Mouse (Mus musculus) intestine, embryonic 16.5 days (tissue): ENCODE measurements at regions not wholly inside any gene's neighbourhood (a gene's known extent, or its start where the extent isn't known, plus 50 kb on each side); places are given as distances from the start of the nearest gene placed in this dataset.
"Not testable (repeated sequence)": the region's sequence is repeated elsewhere in the genome, so short reads cannot be mapped to it uniquely, and the experiment has no call there.

Source experiments
- ATAC-seq: fragments of 200-750 bp; cut with Nextera tagmentation; 2 replicates; pipeline ENCODE4 v1.8.0; 2017; ENCODE audit warnings: moderate TSS enrichment, moderate library complexity
- H3K27ac ChIP-seq: fragments of 300-500 bp; sonication (generic); 2 replicates; pipeline ENCODE4 v1.5.1; 2014; ENCODE audit warnings: mild to moderate bottlenecking, low read length
- H3K27me3 ChIP-seq: fragments of 300-500 bp; sonication (generic); replicated peaks from 2 replicates; pipeline ENCODE4 v1.6.1; 2014; ENCODE audit warnings: low read length, control low read depth, mixed read lengths; ENCODE audit not compliant: control insufficient read depth, insufficient read depth
- H3K36me3 ChIP-seq: fragments of 300-500 bp; sonication (generic); 2 replicates; pipeline ENCODE4 v1.6.1; 2014; ENCODE audit warnings: low read length, control low read depth; ENCODE audit not compliant: control insufficient read depth, insufficient read depth
- H3K4me1 ChIP-seq: fragments of 300-500 bp; sonication (generic); 2 replicates; pipeline ENCODE4 v1.6.1; 2014; ENCODE audit warnings: low read length, control low read depth, mixed read lengths; ENCODE audit not compliant: control insufficient read depth, insufficient read depth
- H3K4me2 ChIP-seq: fragments of 300-500 bp; sonication (generic); 2 replicates; pipeline ENCODE4 v1.6.1; 2014; ENCODE audit warnings: low read depth, low read length, control low read depth
- H3K4me3 ChIP-seq: fragments of 300-500 bp; sonication (generic); 2 replicates; pipeline ENCODE4 v1.5.1; 2014; ENCODE audit warnings: mild to moderate bottlenecking, low read length
- H3K9ac ChIP-seq: fragments of 300-500 bp; sonication (generic); 2 replicates; pipeline ENCODE4 v1.6.1; 2014; ENCODE audit warnings: low read depth, low read length
- H3K9me3 ChIP-seq: fragments of 300-500 bp; sonication (generic); 2 replicates; pipeline ENCODE4 v1.6.1; 2016; ENCODE audit warnings: low read length, control low read depth; ENCODE audit not compliant: control insufficient read depth
- WGBS: fragments of 180-500 bp; shearing (Covaris S2); extraction: QIAGEN DNeasy Blood & Tissue Kit; methylation state at CpG from one replicate; pipeline ENCODE4 v1.1.7; 2014; 5-methylcytosine and 5-hydroxymethylcytosine counted together

GRCm38 (mm10) chr13:12940911-12941310 is 64.3 kb downstream of the Prl2c2 start:
- not testable (repeated sequence) for H3K36me3 ChIP-seq, H3K27me3 ChIP-seq, H3K4me1 ChIP-seq, H3K9ac ChIP-seq, H3K27ac ChIP-seq, H3K4me2 ChIP-seq, ATAC-seq, H3K9me3 ChIP-seq, H3K4me3 ChIP-seq

DNA sequence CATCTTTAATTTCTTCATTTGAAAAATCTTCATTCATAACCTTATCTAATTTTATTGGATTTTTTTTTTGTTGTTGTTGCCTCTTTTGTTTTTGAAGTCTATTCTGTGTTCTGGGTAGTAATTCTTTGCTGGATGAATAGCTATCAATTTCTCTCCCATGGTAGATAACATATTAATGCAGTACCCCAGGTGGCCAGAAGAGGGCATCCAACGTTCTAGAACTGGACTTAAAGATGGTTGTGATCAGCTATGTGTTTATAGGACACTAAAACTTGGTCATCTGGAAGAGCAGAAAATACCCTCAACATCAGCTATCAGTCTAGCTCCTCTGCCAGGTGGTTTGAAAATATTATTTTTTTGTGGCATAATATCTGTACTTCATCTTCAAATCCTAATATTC is 70.1 kb downstream of the Prl2c2 start:
- H3K27me3 ChIP-seq, H3K4me2 ChIP-seq, ATAC-seq, H3K36me3 ChIP-seq, H3K9ac ChIP-seq, H3K27ac ChIP-seq, H3K4me1 ChIP-seq, H3K4me3 ChIP-seq: not testable (repeated sequence)
- 0% methylated on average over 1 of the region's 1 CpGs for WGBS
- peaks cover 26% of the 10 kb centered on the region for H3K9me3 ChIP-seq

- not testable (repeated sequence) for H3K27me3 ChIP-seq, H3K36me3 ChIP-seq, H3K4me2 ChIP-seq, H3K4me3 ChIP-seq, H3K9ac ChIP-seq, H3K4me1 ChIP-seq, H3K27ac ChIP-seq
- WGBS, result 84% methylated on average over 15 of the region's 15 CpGs
- peaks cover 49% of the 10 kb centered on the region for H3K9me3 ChIP-seq
- 0 out of 2 replicates have a peak, but pooled peaks have one; percentile 34 for ATAC-seq
These were observed 73.1 kb downstream of the Prl2c2 start for GRCm38 (mm10) chr13:12931907-12932617.

DNA sequence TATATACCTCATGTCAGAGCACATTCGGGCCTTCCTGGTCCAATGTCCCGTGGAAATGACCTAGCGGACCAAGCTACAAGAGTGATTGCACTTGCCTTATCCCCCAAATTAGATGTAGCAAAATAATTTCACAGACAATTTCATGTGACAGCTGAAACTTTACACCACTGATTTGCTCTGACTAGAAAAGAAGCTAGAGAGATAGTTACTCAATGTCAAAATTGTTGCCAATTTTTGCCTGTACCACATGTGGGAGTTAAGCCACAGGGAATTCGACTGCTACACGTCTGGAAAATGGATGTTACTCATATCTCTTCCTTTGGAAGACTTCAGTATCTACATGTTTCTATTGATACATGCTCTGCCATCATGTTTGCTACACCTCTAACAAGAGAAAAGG is 74.6 kb downstream of the Prl2c2 start:
- no peak for ATAC-seq
- 79% methylated on average over 5 of the region's 5 CpGs for WGBS
- H3K27ac ChIP-seq, result no peak overlapping the region
- H3K4me1 ChIP-seq, result no peaks in the 10 kb centered on the region
- no peak overlapping the region for H3K4me2 ChIP-seq
- no peaks in the 10 kb centered on the region for H3K36me3 ChIP-seq
- no peaks in the 10 kb centered on the region for H3K27me3 ChIP-seq
- no peak overlapping the region for H3K9ac ChIP-seq
- no peak overlapping the region for H3K4me3 ChIP-seq
- peaks cover 63% of the 10 kb centered on the region for H3K9me3 ChIP-seq

- ATAC-seq, result no peak
- H3K9me3 ChIP-seq, result peaks cover 65% of the 10 kb centered on the region
- no peaks in the 10 kb centered on the region for H3K36me3 ChIP-seq
- H3K4me1 ChIP-seq, result no peaks in the 10 kb centered on the region
- H3K27ac ChIP-seq, result no peak overlapping the region
- no peak overlapping the region for H3K4me3 ChIP-seq
- no peaks in the 10 kb centered on the region for H3K27me3 ChIP-seq
- 89% methylated on average over 5 of the region's 5 CpGs for WGBS
- no peak overlapping the region for H3K4me2 ChIP-seq
- H3K9ac ChIP-seq, result no peak overlapping the region
These were observed 75.4 kb downstream of the Prl2c2 start for GRCm38 (mm10) chr13:12929806-12930205.

DNA sequence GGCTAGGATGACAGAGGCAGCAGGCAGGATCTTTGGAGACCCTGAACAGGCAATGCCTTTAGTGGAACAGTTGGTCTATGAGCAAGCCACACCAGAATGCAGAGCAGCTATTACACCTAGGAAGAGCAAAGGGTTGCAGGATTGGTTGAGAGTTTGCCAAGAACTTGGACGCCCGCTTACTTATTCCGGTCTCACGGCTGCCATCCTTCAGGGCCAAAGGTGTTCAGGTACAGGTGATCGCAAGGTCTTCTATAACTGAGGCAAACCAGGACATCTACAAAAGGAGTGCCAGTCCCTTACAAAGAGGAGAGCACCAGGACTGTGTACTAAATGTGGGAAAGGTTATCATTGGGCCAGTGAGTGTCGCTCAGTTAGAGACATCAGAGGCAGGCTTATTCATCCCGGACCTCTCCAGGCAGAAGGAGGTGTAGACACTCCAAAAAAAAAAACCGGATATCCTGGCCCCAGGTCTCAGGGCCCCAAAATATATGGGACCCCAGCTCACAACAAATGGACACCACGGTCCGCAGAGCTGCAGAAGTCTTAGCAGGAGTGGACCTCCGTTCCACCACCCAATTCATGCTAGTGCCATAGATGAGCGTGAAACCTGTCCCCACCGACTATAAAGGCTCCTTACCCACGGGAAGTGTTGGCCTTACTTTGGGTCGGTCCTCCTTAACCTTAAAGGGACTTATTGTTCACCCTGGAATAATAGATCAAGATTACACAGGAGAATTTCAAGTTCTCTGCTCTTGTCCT is 77.4 kb downstream of the Prl2c2 start:
- ATAC-seq, result no peak
- 89% methylated on average over 15 of the region's 15 CpGs for WGBS
- H3K27me3 ChIP-seq, result no peaks in the 10 kb centered on the region
- H3K4me3 ChIP-seq, result no peak overlapping the region
- no peak overlapping the region for H3K27ac ChIP-seq
- no peaks in the 10 kb centered on the region for H3K4me1 ChIP-seq
- H3K9me3 ChIP-seq, result peaks cover 69% of the 10 kb centered on the region
- H3K9ac ChIP-seq, result no peak overlapping the region
- no peak overlapping the region for H3K4me2 ChIP-seq
- no peaks in the 10 kb centered on the region for H3K36me3 ChIP-seq

DNA sequence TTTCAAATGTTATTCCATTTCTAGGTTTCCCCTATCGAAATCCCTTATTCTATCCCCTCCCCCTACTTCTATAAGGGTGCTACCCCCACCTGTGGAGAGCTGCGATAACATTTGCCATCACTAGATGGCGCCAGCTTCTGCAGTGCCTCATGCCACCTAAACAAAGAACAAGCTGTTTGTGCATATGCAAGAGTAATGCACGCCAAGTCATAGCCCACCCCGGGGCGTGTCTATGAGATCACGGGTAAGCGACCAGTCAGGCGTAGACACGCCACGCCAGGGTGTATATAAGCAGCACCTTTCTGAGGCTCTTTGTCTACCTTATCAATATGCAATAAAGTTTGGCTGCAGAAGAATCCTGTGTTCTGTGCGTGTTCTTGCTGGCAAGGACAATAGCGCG is 79.6 kb downstream of the Prl2c2 start:
- H3K4me2 ChIP-seq, result no peak overlapping the region
- WGBS, result 89% methylated on average over 14 of the region's 14 CpGs
- H3K4me1 ChIP-seq, result no peaks in the 10 kb centered on the region
- H3K27me3 ChIP-seq, result no peaks in the 10 kb centered on the region
- H3K9ac ChIP-seq, result no peak overlapping the region
- peaks cover 53% of the 10 kb centered on the region for H3K9me3 ChIP-seq
- H3K4me3 ChIP-seq, result no peak overlapping the region
- ATAC-seq, result no peak
- H3K36me3 ChIP-seq, result no peaks in the 10 kb centered on the region
- no peak overlapping the region for H3K27ac ChIP-seq

- peaks cover 11% of the 10 kb centered on the region for H3K9me3 ChIP-seq
- no peaks in the 10 kb centered on the region for H3K36me3 ChIP-seq
- no peak overlapping the region for H3K27ac ChIP-seq
- no peak overlapping the region for H3K4me2 ChIP-seq
- ATAC-seq, result no peak
- H3K4me3 ChIP-seq, result no peak overlapping the region
- WGBS, result 86% methylated on average over 5 of the region's 5 CpGs
- no peak overlapping the region for H3K9ac ChIP-seq
- no peaks in the 10 kb centered on the region for H3K4me1 ChIP-seq
- no peaks in the 10 kb centered on the region for H3K27me3 ChIP-seq
These were observed 92.3 kb downstream of the Prl2c2 start for GRCm38 (mm10) chr13:12912902-12913301.

GRCm38 (mm10) chr13:12906151-12906550 is 99.0 kb downstream of the Prl2c2 start:
- no peak overlapping the region for H3K27ac ChIP-seq
- no peaks in the 10 kb centered on the region for H3K4me1 ChIP-seq
- no peaks in the 10 kb centered on the region for H3K36me3 ChIP-seq
- ATAC-seq, result no peak
- H3K4me3 ChIP-seq, result no peak overlapping the region
- no peak overlapping the region for H3K4me2 ChIP-seq
- H3K9me3 ChIP-seq, result 0 out of 2 replicates have a peak, but pooled peaks cover 8% of the 10 kb centered on the region
- H3K9ac ChIP-seq, result no peak overlapping the region
- H3K27me3 ChIP-seq, result no peaks in the 10 kb centered on the region
